Mouse (Mus musculus) embryonic facial prominence, embryonic 14.5 days (tissue): ENCODE results near the gene Krt76. TPM values are rescaled to one million over a fixed set of nuclear protein-coding genes. Genes with fewer than 3 reads are reported as not detected.

ENCODE experiments used
- ATAC-seq: fragments of 200-750 bp; cut with Nextera tagmentation; 2 replicates; pipeline ENCODE4 v1.8.0; 2017; ENCODE audit warnings: low read depth, moderate number of reproducible peaks, moderate TSS enrichment
- DNase-seq: peaks from one replicate; pipeline ENCODE4 v3.0.0-alpha.2; 2015; ENCODE audit warnings: low spot score
- H3K27ac ChIP-seq: fragments of 300-500 bp; sonication (generic); replicated peaks from 2 replicates; pipeline ENCODE4 v1.5.1; 2014; ENCODE audit warnings: low read depth, mild to moderate bottlenecking, low read length, moderate library complexity
- H3K27me3 ChIP-seq: fragments of 300-500 bp; sonication (generic); replicated peaks from 2 replicates; pipeline ENCODE4 v1.6.1; 2014; ENCODE audit warnings: low read length; ENCODE audit not compliant: control insufficient read depth, insufficient read depth
- H3K36me3 ChIP-seq: fragments of 300-500 bp; sonication (generic); 2 replicates; pipeline ENCODE4 v1.6.1; 2014; ENCODE audit warnings: low read length, mixed read lengths; ENCODE audit not compliant: control insufficient read depth, insufficient read depth
- H3K4me1 ChIP-seq: fragments of 300-500 bp; sonication (generic); 2 replicates; pipeline ENCODE4 v1.6.1; 2014; ENCODE audit warnings: antibody characterized with exemption, low read length; ENCODE audit not compliant: control insufficient read depth, insufficient read depth
- H3K4me2 ChIP-seq: fragments of 300-500 bp; sonication (generic); 2 replicates; pipeline ENCODE4 v1.6.1; 2014; ENCODE audit warnings: low read depth, mild to moderate bottlenecking, low read length, moderate library complexity, mixed read lengths
- H3K4me3 ChIP-seq: fragments of 300-500 bp; sonication (generic); 2 replicates; pipeline ENCODE4 v1.5.1; 2014; ENCODE audit warnings: low read depth, mild to moderate bottlenecking, low read length
- H3K9ac ChIP-seq: fragments of 300-500 bp; sonication (generic); 2 replicates; pipeline ENCODE4 v1.6.1; 2014; ENCODE audit warnings: low read depth, mild to moderate bottlenecking, low read length, moderate library complexity, mixed read lengths
- H3K9me3 ChIP-seq: fragments of 300-500 bp; sonication (generic); 2 replicates; pipeline ENCODE4 v1.6.1; 2016; ENCODE audit warnings: low read length; ENCODE audit not compliant: control insufficient read depth
- WGBS: fragments of 180-500 bp; shearing (Covaris S2); extraction: QIAGEN DNeasy Blood & Tissue Kit; methylation state at CpG from one replicate; pipeline ENCODE4 v1.1.7; 2014; 5-methylcytosine and 5-hydroxymethylcytosine counted together
- polyA plus RNA-seq: library from polyadenylated mRNA; unstranded; fragments of >200 nt; fragmentation: Nextera tagmentation; extraction: Ambion mirVana; gene quantifications from 2 replicates; pipeline ENCODE4 v1.2.1, GENCODE M21; 2014

The Krt76 gene
- polyA plus RNA-seq, 1 experiment from 2014 or later = 0.31 TPM

- Histone ChIP-seq H3K4me3 (no peak overlapping the region), H3K9me3 (no peaks in the 10 kb centered on the region), H3K9ac (no peak overlapping the region), H3K36me3 (no peaks in the 10 kb centered on the region), H3K4me1 (peaks cover 13% of the 10 kb centered on the region), H3K4me2 (no peak overlapping the region), H3K27ac (no peak overlapping the region), H3K27me3 (peaks cover 46% of the 10 kb centered on the region)
- DNase-seq (peak; percentile 34), ATAC-seq (no peak)
- 55% methylated on average over 5 of the region's 5 CpGs for WGBS
Measured at GRCm38 (mm10) chr15:101856696-101857095, 36.0 kb downstream of the Krt76 start.

GRCm38 (mm10) chr15:101855732-101856131 lies 37.0 kb downstream of the Krt76 start:
- H3K9ac ChIP-seq = no peak overlapping the region
- no peaks in the 10 kb centered on the region for H3K9me3 ChIP-seq
- WGBS = 63% methylated on average over 3 of the region's 3 CpGs
- H3K36me3 ChIP-seq = no peaks in the 10 kb centered on the region
- H3K4me3 ChIP-seq = no peak overlapping the region
- H3K4me1 ChIP-seq = peaks cover 13% of the 10 kb centered on the region
- no peak overlapping the region for H3K27ac ChIP-seq
- ATAC-seq = no peak
- peaks cover 38% of the 10 kb centered on the region for H3K27me3 ChIP-seq
- DNase-seq = peak; percentile 19
- H3K4me2 ChIP-seq = no peak overlapping the region

GRCm38 (mm10) chr15:101854294-101854693 lies 38.4 kb downstream of the Krt76 start:
- WGBS = 17% methylated on average over 5 of the region's 5 CpGs
- DNase-seq (peak; percentile 82), ATAC-seq (peak; percentile 77)
- Histone ChIP-seq H3K4me3 (no peak overlapping the region), H3K4me1 (peaks cover 13% of the 10 kb centered on the region), H3K36me3 (no peaks in the 10 kb centered on the region), H3K4me2 (no peak overlapping the region), H3K9me3 (no peaks in the 10 kb centered on the region), H3K9ac (no peak overlapping the region), H3K27ac (no peak overlapping the region), H3K27me3 (peaks cover 25% of the 10 kb centered on the region)

DNA sequence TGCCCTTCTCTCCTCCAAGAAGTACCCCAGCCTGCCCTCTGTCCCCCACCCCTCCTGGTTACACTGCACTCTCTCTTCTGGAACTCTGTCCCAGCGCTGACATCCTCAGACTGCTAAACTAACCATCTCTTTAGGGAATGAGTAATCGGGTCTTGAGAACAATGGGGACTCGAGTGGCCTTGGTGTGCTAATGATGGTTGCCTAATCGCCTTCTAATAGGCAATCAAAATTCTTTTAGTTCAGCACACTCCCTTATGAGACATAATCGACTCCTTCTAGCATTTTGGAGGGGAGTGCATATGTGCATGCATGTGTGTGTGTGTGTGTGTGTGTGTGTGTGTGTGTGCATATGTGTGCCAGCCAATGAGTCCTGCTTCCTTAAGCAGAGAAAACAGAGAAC lies 40.1 kb downstream of the Krt76 start:
- no peak for DNase-seq
- Histone ChIP-seq H3K4me3 (no peak overlapping the region), H3K4me1 (peaks cover 10% of the 10 kb centered on the region), H3K27ac (no peak overlapping the region), H3K9ac (no peak overlapping the region), H3K36me3 (no peaks in the 10 kb centered on the region), H3K4me2 (no peak overlapping the region), H3K9me3 (no peaks in the 10 kb centered on the region), H3K27me3 (peaks cover 12% of the 10 kb centered on the region)
- WGBS = 28% methylated on average over 5 of the region's 5 CpGs
- ATAC-seq = no peak

DNA sequence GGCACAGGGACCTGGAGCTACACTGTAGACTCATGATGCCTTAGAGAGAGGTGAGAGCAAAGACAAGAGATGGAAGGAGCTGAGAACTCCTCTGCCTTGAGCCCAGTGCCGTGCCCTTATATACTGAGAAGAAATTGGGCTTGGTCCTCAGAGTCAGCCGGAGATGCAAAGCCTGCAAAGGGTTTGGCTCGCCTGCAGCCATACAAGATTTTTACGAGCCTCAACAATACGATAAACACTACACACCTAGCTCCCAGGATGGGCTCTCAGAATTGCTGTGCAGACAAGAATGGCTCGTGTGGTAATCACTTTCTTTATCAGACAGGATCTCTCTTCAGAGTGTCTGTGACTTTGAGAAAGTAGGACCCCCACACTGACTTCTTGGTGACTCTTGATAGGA lies 42.0 kb downstream of the Krt76 start, which contains the start of gene Krt1:
Krt1 (minus strand) TSS at position 101 of the 400 bp plus-strand sequence.
- H3K4me2 ChIP-seq = no peak within 1 kb of the TSS
- no peak for DNase-seq
- no peak within 1 kb of the TSS for H3K27ac ChIP-seq
- H3K4me1 ChIP-seq = peaks cover 10% of the 10 kb centered on the region
- H3K4me3 ChIP-seq = no peak within 1 kb of the TSS
- 88% methylated on average over 6 of the region's 6 CpGs for WGBS
- no peak for ATAC-seq
- H3K9me3 ChIP-seq = no peaks in the 10 kb centered on the region
- peaks cover 14% of the 10 kb centered on the region for H3K27me3 ChIP-seq
- H3K9ac ChIP-seq = no peak within 1 kb of the TSS
- H3K36me3 ChIP-seq = no peaks in the 10 kb centered on the region

DNA sequence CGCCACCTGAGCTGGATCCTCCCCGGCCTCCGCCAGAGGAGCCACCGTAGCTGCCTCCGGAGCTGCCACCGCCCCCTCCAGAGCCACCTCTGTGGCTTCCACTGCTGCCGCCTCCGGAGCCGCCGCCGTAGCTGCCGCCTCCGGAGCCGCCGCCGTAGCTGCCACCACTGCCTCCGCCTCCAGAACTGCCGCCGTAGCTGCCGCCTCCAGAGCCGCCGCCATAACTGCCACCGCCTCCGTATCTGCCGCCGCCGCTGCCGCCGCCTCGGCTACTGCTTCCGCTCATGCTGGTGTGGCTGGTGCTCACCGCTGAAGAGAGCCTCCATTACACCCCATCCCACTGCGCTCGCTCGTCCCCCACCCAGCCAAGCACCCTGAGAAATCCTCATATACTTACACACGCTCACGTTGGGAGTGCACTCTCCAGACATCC lies 46.7 kb downstream of the Krt76 start:
- H3K36me3 ChIP-seq = no peaks in the 10 kb centered on the region
- no peaks in the 10 kb centered on the region for H3K4me1 ChIP-seq
- H3K27ac ChIP-seq = peak overlapping the region; percentile 46; the same call in 1 of the 2 replicates
- 0% methylated on average over 10 of the region's 37 CpGs for WGBS
- H3K9me3 ChIP-seq = no peaks in the 10 kb centered on the region
- peaks cover 15% of the 10 kb centered on the region; the same call in 1 of the 2 replicates for H3K27me3 ChIP-seq
- DNase-seq (peak; percentile 36), ATAC-seq (peak; percentile 81)
- peak overlapping the region; percentile 55 for H3K4me3 ChIP-seq
- peak overlapping the region; percentile 90 for H3K4me2 ChIP-seq
- H3K9ac ChIP-seq = peak overlapping the region; percentile 70

DNA sequence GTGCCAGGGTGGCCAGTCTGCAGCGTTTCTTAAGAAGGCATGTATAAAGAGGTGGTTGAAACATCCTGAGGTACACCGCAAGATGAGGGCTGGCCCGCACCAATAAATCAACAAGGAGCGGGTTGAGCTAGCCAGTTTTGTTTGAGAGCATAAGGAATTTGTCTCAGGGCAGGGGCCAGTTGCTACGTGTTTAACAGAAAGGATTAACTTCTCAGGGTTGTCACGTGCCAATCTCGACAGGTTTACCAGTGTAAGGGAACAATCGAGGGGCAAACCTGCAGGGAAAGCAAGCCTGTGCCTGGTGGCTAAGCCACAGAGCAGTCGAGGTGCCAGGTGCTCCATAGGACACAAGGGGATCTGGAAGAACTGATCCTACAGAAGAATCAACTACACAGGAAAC lies 49.5 kb downstream of the Krt76 start:
- no peaks in the 10 kb centered on the region for H3K9me3 ChIP-seq
- peaks cover 15% of the 10 kb centered on the region; the same call in 1 of the 2 replicates for H3K27me3 ChIP-seq
- ATAC-seq = peak; percentile 45; the same call in 1 of the 2 replicates
- H3K4me3 ChIP-seq = no peak overlapping the region
- H3K9ac ChIP-seq = no peak overlapping the region
- WGBS = 61% methylated on average over 9 of the region's 9 CpGs
- no peak overlapping the region for H3K27ac ChIP-seq
- no peaks in the 10 kb centered on the region for H3K4me1 ChIP-seq
- no peaks in the 10 kb centered on the region for H3K36me3 ChIP-seq
- peak; percentile 65 for DNase-seq
- H3K4me2 ChIP-seq = no peak overlapping the region

DNA sequence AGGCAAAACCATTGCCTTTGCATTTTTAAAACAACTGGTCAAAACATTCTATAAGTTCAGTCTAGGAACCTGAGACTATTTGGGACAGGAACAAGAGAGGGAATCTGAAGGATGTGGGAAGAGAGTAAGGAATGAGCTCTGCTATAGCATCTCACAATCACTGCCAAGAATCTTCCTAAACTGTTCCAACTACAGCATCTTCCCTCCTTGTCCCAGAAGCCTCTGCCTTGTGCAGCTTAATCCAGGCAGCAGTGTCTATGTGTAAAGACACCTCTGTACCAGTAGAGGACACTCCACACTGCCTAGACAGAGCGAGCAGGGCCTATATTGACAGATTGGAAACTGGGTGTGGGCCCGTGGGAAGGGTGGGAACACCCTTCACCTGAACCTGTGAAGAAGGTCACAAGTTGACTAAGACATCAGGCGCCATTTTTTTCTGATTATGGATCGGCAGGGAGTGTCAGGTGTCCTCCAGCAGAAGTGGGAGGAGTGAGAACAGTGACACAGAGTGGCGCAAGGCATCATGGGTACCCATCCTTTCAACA lies 57.9 kb downstream of the Krt76 start:
- Histone ChIP-seq H3K4me2 (no peak overlapping the region), H3K27me3 (no peaks in the 10 kb centered on the region), H3K27ac (no peak overlapping the region), H3K4me1 (no peaks in the 10 kb centered on the region), H3K36me3 (no peaks in the 10 kb centered on the region), H3K4me3 (no peak overlapping the region), H3K9ac (no peak overlapping the region), H3K9me3 (no peaks in the 10 kb centered on the region)
- ATAC-seq (no peak), DNase-seq (no peak)
- WGBS = 67% methylated on average over 5 of the region's 5 CpGs
